Mouse (Mus musculus) limb, embryonic 15.5 days (tissue): ENCODE results near the gene Sh2d6. TPM values are rescaled to one million over a fixed set of nuclear protein-coding genes. Genes with fewer than 3 reads are reported as not detected.
A peak's percentile ranks its signal among the peaks of the same experiment; 100 is the strongest.

ENCODE experiments used
- ATAC-seq: fragments of 200-750 bp; cut with Nextera tagmentation; 2 replicates; pipeline ENCODE4 v1.8.0; 2017; ENCODE audit warnings: low read depth, moderate TSS enrichment; ENCODE audit not compliant: insufficient number of reproducible peaks, low FRiP score, low TSS enrichment
- H3K27ac ChIP-seq: fragments of 300-500 bp; sonication (generic); 2 replicates; pipeline ENCODE4 v1.5.1; 2015; ENCODE audit warnings: moderate library complexity, mild to moderate bottlenecking, inconsistent platforms
- H3K27me3 ChIP-seq: fragments of 300-500 bp; sonication (generic); 2 replicates; pipeline ENCODE4 v1.6.1; 2015; ENCODE audit warnings: inconsistent platforms
- H3K36me3 ChIP-seq: fragments of 300-500 bp; sonication (generic); 2 replicates; pipeline ENCODE4 v1.6.1; 2015; ENCODE audit warnings: inconsistent platforms
- H3K4me1 ChIP-seq: fragments of 300-500 bp; sonication (generic); 2 replicates; pipeline ENCODE4 v1.6.1; 2015; ENCODE audit warnings: inconsistent platforms
- H3K4me2 ChIP-seq: fragments of 300-500 bp; sonication (generic); 2 replicates; pipeline ENCODE4 v1.6.1; 2015; ENCODE audit warnings: mild to moderate bottlenecking, inconsistent platforms
- H3K4me3 ChIP-seq: fragments of 300-500 bp; sonication (generic); 2 replicates; pipeline ENCODE4 v1.5.1; 2015; ENCODE audit warnings: mild to moderate bottlenecking, inconsistent platforms
- H3K9ac ChIP-seq: fragments of 300-500 bp; sonication (generic); 2 replicates; pipeline ENCODE4 v1.6.1; 2015; ENCODE audit warnings: inconsistent platforms
- H3K9me3 ChIP-seq: fragments of 300-500 bp; sonication (generic); 2 replicates; pipeline ENCODE4 v1.6.1; 2016; ENCODE audit warnings: inconsistent platforms
- WGBS: fragments of 180-500 bp; shearing (Covaris S2); methylation state at CpG from one replicate; pipeline ENCODE4 v1.1.7; 2015; 5-methylcytosine and 5-hydroxymethylcytosine counted together
- polyA plus RNA-seq: library from polyadenylated mRNA; unstranded; fragments of >200 nt; fragmentation: Nextera tagmentation; extraction: Ambion mirVana; gene quantifications from 2 replicates; pipeline ENCODE4 v1.2.1, GENCODE M21; 2015

Sh2d6 gene
- polyA plus RNA-seq, 1 experiment from 2014 or later, result 0.36 TPM

GRCm38 (mm10) chr6:72475221-72475985 lies 46.1 kb downstream of the Sh2d6 start:
- no peak overlapping the region for H3K9ac ChIP-seq
- H3K4me3 ChIP-seq, result no peak overlapping the region
- WGBS, result 56% methylated on average over 4 of the region's 4 CpGs
- peaks cover 12% of the 10 kb centered on the region for H3K4me1 ChIP-seq
- ATAC-seq, result no peak
- H3K9me3 ChIP-seq, result no peaks in the 10 kb centered on the region
- no peaks in the 10 kb centered on the region for H3K36me3 ChIP-seq
- H3K27me3 ChIP-seq, result no peaks in the 10 kb centered on the region
- H3K27ac ChIP-seq, result no peak overlapping the region
- no peak overlapping the region for H3K4me2 ChIP-seq

- peak overlapping the region; percentile 61 for H3K27ac ChIP-seq
Measured at GRCm38 (mm10) chr6:72473264-72474041, 48.1 kb downstream of the Sh2d6 start.

GRCm38 (mm10) chr6:72466171-72466570 lies 55.3 kb downstream of the Sh2d6 start:
- H3K4me1 ChIP-seq, result peaks cover 16% of the 10 kb centered on the region
- H3K9ac ChIP-seq, result no peak overlapping the region
- peak; percentile 63 for ATAC-seq
- H3K36me3 ChIP-seq, result no peaks in the 10 kb centered on the region
- H3K4me2 ChIP-seq, result no peak overlapping the region
- peak overlapping the region; percentile 77 for H3K27ac ChIP-seq
- WGBS, result 33% methylated on average over 4 of the region's 4 CpGs
- H3K4me3 ChIP-seq, result no peak overlapping the region
- H3K27me3 ChIP-seq, result no peaks in the 10 kb centered on the region
- H3K9me3 ChIP-seq, result no peaks in the 10 kb centered on the region

More at GRCm38 (mm10) chr6:72473264-72474041, 48.1 kb downstream of the Sh2d6 start:
- peak; percentile 81 for ATAC-seq
- peaks cover 12% of the 10 kb centered on the region for H3K4me1 ChIP-seq
- WGBS, result 52% methylated on average over 14 of the region's 14 CpGs
- no peak overlapping the region; the same call in 1 of the 2 replicates for H3K9ac ChIP-seq
- no peak overlapping the region for H3K4me3 ChIP-seq
- H3K27me3 ChIP-seq, result no peaks in the 10 kb centered on the region
- H3K4me2 ChIP-seq, result no peak overlapping the region
- H3K36me3 ChIP-seq, result no peaks in the 10 kb centered on the region
- H3K9me3 ChIP-seq, result no peaks in the 10 kb centered on the region

GRCm38 (mm10) chr6:72465361-72466157 lies 55.9 kb downstream of the Sh2d6 start:
- peak overlapping the region; percentile 77 for H3K27ac ChIP-seq
- no peaks in the 10 kb centered on the region for H3K9me3 ChIP-seq
- no peak overlapping the region for H3K9ac ChIP-seq
- H3K27me3 ChIP-seq, result no peaks in the 10 kb centered on the region
- WGBS, result 29% methylated on average over 8 of the region's 8 CpGs
- H3K4me2 ChIP-seq, result 0 out of 2 replicates have a peak overlapping the region, but pooled peaks have one; percentile 10
- peaks cover 17% of the 10 kb centered on the region for H3K4me1 ChIP-seq
- no peak overlapping the region for H3K4me3 ChIP-seq
- peak; percentile 80; the same call in 1 of the 2 replicates for ATAC-seq
- no peaks in the 10 kb centered on the region for H3K36me3 ChIP-seq

Other genes starting within 250 kb of the Sh2d6 start
- not detected in 2 replicates for gene Sftpb, start 217.1 kb downstream of the Sh2d6 start, polyA plus RNA-seq
- 34.0 and 38.2 TPM in 2 replicates for gene Usp39, start 176.5 kb downstream of the Sh2d6 start, polyA plus RNA-seq
- gene 0610030E20Rik, start 174.4 kb downstream of the Sh2d6 start, polyA plus RNA-seq, result 28.7 and 30.3 TPM in 2 replicates
- gene Tmem150a, start 166.3 kb downstream of the Sh2d6 start, polyA plus RNA-seq, result 12.6 and 13.8 TPM in 2 replicates
- gene Rnf181, start 154.8 kb downstream of the Sh2d6 start, polyA plus RNA-seq, result 97.2 and 99.0 TPM in 2 replicates
- 20.5 and 22.2 TPM in 2 replicates for gene Vamp5, start 141.2 kb downstream of the Sh2d6 start, polyA plus RNA-seq
- 174 and 184 TPM in 2 replicates for gene Vamp8, start 131.0 kb downstream of the Sh2d6 start, polyA plus RNA-seq
- 48.0 and 52.6 TPM in 2 replicates for gene Ggcx, start 107.4 kb downstream of the Sh2d6 start, polyA plus RNA-seq
- 334 and 355 TPM in 2 replicates for gene Mat2a, start 82.1 kb downstream of the Sh2d6 start, polyA plus RNA-seq
- gene Capg, start 22.7 kb upstream of the Sh2d6 start, polyA plus RNA-seq, result 123 and 127 TPM in 2 replicates
- 18.2 and 18.8 TPM in 2 replicates for gene Elmod3, start 76.7 kb upstream of the Sh2d6 start, polyA plus RNA-seq
- 16.3 and 17.3 TPM in 2 replicates for gene Retsat, start 76.8 kb upstream of the Sh2d6 start, polyA plus RNA-seq
- 25.6 and 25.8 TPM in 2 replicates for gene Tgoln1, start 95.3 kb upstream of the Sh2d6 start, polyA plus RNA-seq